Mouse (Mus musculus): ENCODE measurements around the gene Plppr1.

DNA sequence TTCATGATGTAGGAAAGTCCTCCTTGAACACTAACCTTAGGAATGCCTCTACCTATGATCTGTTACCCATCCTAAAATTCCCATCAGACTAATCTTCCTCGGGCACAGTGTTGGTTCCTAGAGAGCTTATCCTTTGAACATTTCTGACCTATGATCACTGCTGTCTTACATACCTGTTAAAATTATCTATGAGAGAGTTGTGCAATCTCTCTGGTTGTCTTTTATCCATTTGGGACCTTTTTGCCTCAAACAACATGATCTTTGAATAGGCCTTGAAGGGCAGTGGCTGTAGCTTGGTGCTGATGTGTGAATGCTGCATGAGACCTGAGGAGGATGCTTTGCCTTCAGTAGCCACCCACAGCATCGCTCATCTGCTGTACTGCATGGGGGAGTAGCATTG lies 119.0 kb downstream of the Plppr1 start:
- no peak for TF ChIP-seq CTCF (IDR thresholded peaks at IDR 0.05; ENCODE audit: borderline replicate concordance, extremely low read depth, insufficient read depth, insufficient read length)
- TF ChIP-seq POLR2A (IDR thresholded peaks at IDR 0.05; ENCODE audit: borderline replicate concordance, extremely low read depth, insufficient read depth, insufficient read length, poor library complexity, severe bottlenecking) = no peak

Data from brain, embryonic 14.5 days (tissue).